ENCODE assay signal across 34 mouse cellular contexts in genomic region chr7:120819386-120819785, GRCm38 (mm10). TPM values are rescaled to one million over a fixed set of nuclear protein-coding genes. Genes with fewer than 3 reads are reported as not detected.
DNase-seq lines count a peak whose midpoint lies in the region; TF ChIP-seq lines count a peak whose summit lies in the region.
"Had no signal": no experiment of that assay in that cellular context is flagged by ENCODE, and none has a peak within 500 bp of the region (broad histone marks: within the 10 kb centered on the region; RNA-seq: fewer than 3 reads in every experiment).

No protein-coding gene starts in this region.

- TF ChIP-seq CTCF in gastrocnemius, adult 2 months (IDR thresholded peaks at IDR 0.05), result no peak

- H3K4me3 ChIP-seq in gastrocnemius, adult 2 months, result no peak overlapping the region
- no peak overlapping the region for H3K4me3 ChIP-seq in brown adipose tissue, adult 24 weeks (ENCODE audit: insufficient read depth, low read depth, low read length)
- H3K4me3 ChIP-seq: forebrain, embryonic 10.5 days; heart, embryonic 12.5 days; heart, embryonic 15.5 days had no signal

- intact Hi-C loops in gastrocnemius, adult 2 months (cut with DNase I), result no loop called here

- H3K4me1 ChIP-seq in brown adipose tissue, adult 24 weeks (ENCODE audit: control insufficient read depth, insufficient read depth, insufficient read length, low read length), result no peaks in the 10 kb centered on the region; the same call in 1 of the 2 replicates
- H3K4me1 ChIP-seq: forebrain, embryonic 10.5 days; heart, embryonic 12.5 days; heart, embryonic 15.5 days had no signal

- H3K27ac ChIP-seq in gastrocnemius, adult 2 months, result peak overlapping the region; percentile 90
- peak overlapping the region; percentile 14; the same call in 1 of the 2 replicates for H3K27ac ChIP-seq in brown adipose tissue, adult 24 weeks (replicated peaks; ENCODE audit: low read depth, low read length)
- H3K27ac ChIP-seq: forebrain, embryonic 10.5 days; heart, embryonic 15.5 days; hindbrain, embryonic 14.5 days; hindbrain, postnatal 0 days had no signal

- DNase-seq in adrenal gland, postnatal 10 days, result peak; percentile 50
- DNase-seq in adrenal gland, adult 8-10 months, result no peak
- DNase-seq in gastrocnemius, adult 2 months, result peak; percentile 91
- no peak for DNase-seq in gastrocnemius, postnatal 10 days
- DNase-seq in gastrocnemius, postnatal 25 days, result peak; percentile 84
- no peak for DNase-seq in urinary bladder, postnatal 10 days (ENCODE audit: low spot score)
- DNase-seq in heart, adult 8-10 months (ENCODE audit: low spot score), result no peak
- DNase-seq: cerebellum, adult 11-12 months; cerebellum, adult 8-10 months; cerebellum, postnatal 10 days; cerebellum, postnatal 36 days; forebrain, postnatal 0 days; heart, postnatal 10 days; heart, postnatal 36 days; kidney, adult 18-20 months had no signal

RNA-seq across cellular contexts. Expression of gene Gm5737, which starts 7.2 kb away (rescaled TPM):
- total RNA-seq in adrenal gland, postnatal 10 days (2021), result under 1 TPM; 0.33 to 0.39 TPM
- not detected for total RNA-seq in adrenal gland, adult 8-10 months (2022)
- under 1 TPM; 0.31 to 0.42 TPM for total RNA-seq in gastrocnemius, adult 2 months (2021)
- under 1 TPM in 1 of 2 experiments, not detected in 1; 0.31 TPM for total RNA-seq in gastrocnemius, postnatal 10 days (2021)
- polyA plus RNA-seq in brown adipose tissue, adult 24 weeks (2012; ENCODE audit: insufficient read depth, insufficient read length, missing spikeins), result not detected in 2 replicates
- total RNA-seq in gastrocnemius, postnatal 25 days (2021), result under 1 TPM; 0.43 to 0.51 TPM
- not detected for total RNA-seq in heart, adult 8-10 months (2022)
- total RNA-seq: adrenal gland, adult 18-20 months; adrenal gland, postnatal 4 days; ES-E14; forebrain, postnatal 0 days; granulocyte monocyte progenitor cell, adult 5-6 weeks; heart, postnatal 10 days had no signal
- polyA plus RNA-seq: embryonic facial prominence, embryonic 11.5 days; embryonic facial prominence, embryonic 14.5 days; forebrain, embryonic 10.5 days; forebrain, embryonic 14.5 days; frontal cortex, adult 2 months; heart, embryonic 12.5 days; heart, embryonic 15.5 days; hindbrain, embryonic 11.5 days; hindbrain, embryonic 14.5 days; inflammation-experienced regulatory T-cells, adult 6 months; intestine, embryonic 16.5 days; kidney, embryonic 14.5 days; Patski had no signal

RNA-seq across cellular contexts. Expression of gene Eef2k, which starts 23.2 kb away (rescaled TPM):
- total RNA-seq in adrenal gland, postnatal 10 days (2021), result 10 to 100 TPM; 24.4 to 33.4 TPM
- total RNA-seq in adrenal gland, adult 8-10 months (2022), result 10 to 100 TPM; 27.2 to 51.2 (median 40.8) TPM
- 10 to 100 TPM; 53.1 to 88.8 TPM for total RNA-seq in gastrocnemius, adult 2 months (2021)
- total RNA-seq in gastrocnemius, postnatal 10 days (2021), result 10 to 100 TPM; 56.3 to 60.9 TPM
- 3.5 and 5.0 TPM in 2 replicates for polyA plus RNA-seq in brown adipose tissue, adult 24 weeks (2012; ENCODE audit: insufficient read depth, insufficient read length, missing spikeins)
- total RNA-seq in gastrocnemius, postnatal 25 days (2021), result 10 to 100 TPM; 39.3 to 56.2 TPM
- 10 to 100 TPM; 23.0 to 42.1 (median 30.7) TPM for total RNA-seq in heart, adult 8-10 months (2022)

Comparison
In these comparisons a context has a peak if more than half of its experiments do, and no peak if none do; other contexts are left out.
1. DNase-seq: peak in adrenal gland, postnatal 10 days (single experiment), gastrocnemius, adult 2 months (single experiment) and gastrocnemius, postnatal 25 days (single experiment); none in adrenal gland, adult 8-10 months (single experiment), gastrocnemius, postnatal 10 days (single experiment), urinary bladder, postnatal 10 days (single experiment) and heart, adult 8-10 months (single experiment).